ENCODE assay signal across 9 mouse cellular contexts in the genomic region with DNA sequence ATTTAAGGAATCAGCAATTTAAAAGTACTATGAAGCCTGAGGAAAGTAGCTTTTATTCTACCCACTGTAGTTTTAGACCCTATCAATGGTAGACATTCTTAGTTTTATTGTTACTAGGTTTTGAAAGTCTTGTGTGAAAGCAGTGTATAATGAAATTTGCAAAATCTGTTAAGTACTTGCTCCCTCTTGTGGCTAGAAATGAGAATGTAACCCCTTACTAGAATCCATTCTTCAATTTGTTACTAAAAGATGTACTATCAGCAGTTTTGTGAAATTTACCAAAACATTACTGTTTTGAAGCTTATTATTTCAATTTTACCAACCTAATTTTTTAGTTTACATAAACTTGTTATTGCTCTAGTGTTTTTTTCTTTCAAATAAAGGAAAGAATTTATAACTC. TPM values are rescaled to one million over a fixed set of nuclear protein-coding genes. Genes with fewer than 3 reads are reported as not detected.
A peak's percentile ranks its signal among the peaks of the same experiment; 100 is the strongest.
DNase-seq lines count a peak whose midpoint lies in the region; ATAC-seq and TF ChIP-seq lines count a peak whose summit lies in the region.
"Had no signal": no experiment of that assay in that cellular context is flagged by ENCODE, and none has a peak within 500 bp of the region (broad histone marks: within the 10 kb centered on the region; RNA-seq: fewer than 3 reads in every experiment).

No protein-coding gene starts in this region.

- no peak overlapping the region for H3K4me3 ChIP-seq in left cerebral cortex, adult 2 months
- no peak overlapping the region for H3K4me3 ChIP-seq in bone marrow, adult 2 months (replicated peaks; ENCODE audit: control insufficient read depth, low read depth, low read length)

- peak; percentile 82 for TF ChIP-seq CTCF in left cerebral cortex, adult 2 months (IDR thresholded peaks at IDR 0.05)
- 0 out of 2 replicates have a peak, but pooled peaks have one; percentile 5 for TF ChIP-seq CTCF in bone marrow, adult 2 months (IDR thresholded peaks at IDR 0.05; ENCODE audit: control insufficient read depth, insufficient read depth, low read length)

- no peak for TF ChIP-seq POLR2A in bone marrow, adult 2 months (IDR thresholded peaks at IDR 0.05; ENCODE audit: borderline replicate concordance, control insufficient read depth, low read depth, low read length)

- no peak overlapping the region for H3K27ac ChIP-seq in left cerebral cortex, adult 2 months
- H3K27ac ChIP-seq in bone marrow, adult 2 months (ENCODE audit: control insufficient read depth, insufficient read depth, low read depth, low read length, poor library complexity), result no peak overlapping the region

- intact Hi-C loops in left cerebral cortex, adult 2 months (cut with DNase I), result loop anchor here (2.0 to 5.0 kb wide), 2 partner anchors 126 to 199 kb away; no protein-coding TSS in a partner anchor

- no peaks in the 10 kb centered on the region for H3K4me1 ChIP-seq in bone marrow, adult 2 months (ENCODE audit: control insufficient read depth, insufficient read depth, low read length)

- ATAC-seq in megakaryocyte progenitor cell, adult 5-6 weeks (replicated peaks; ENCODE audit: poor library complexity), result peak; percentile 85

- peak; percentile 71 for DNase-seq in cerebellum, adult 9-10 months
- DNase-seq in cerebellum, postnatal 25 days, result no peak
- DNase-seq in left cerebral cortex, adult 2 months (ENCODE audit: extremely low spot score in 1 of 2, low spot score in 2 of 2), result no peak
- no peak for DNase-seq in left cerebral cortex, adult 18-20 months (ENCODE audit: low spot score in 2 of 2)
- no peak for DNase-seq in gastrocnemius, postnatal 4 days (ENCODE audit: low spot score in 2 of 2)
- no peak for DNase-seq in cerebellum, adult 11 months
- DNase-seq: right cerebral cortex, adult 18-20 months had no signal

RNA-seq across cellular contexts. Expression of a gene that starts 27.2 kb away (rescaled TPM):
- 10 to 100 TPM; 24.0 to 24.3 TPM for total RNA-seq in left cerebral cortex, adult 2 months (2021)
- 10 to 100 TPM; 24.6 to 25.8 TPM for total RNA-seq in left cerebral cortex, adult 18-20 months (2021)
- 11.9 and 22.5 TPM in 2 replicates for polyA plus RNA-seq in bone marrow, adult 2 months (2011; ENCODE audit: insufficient read depth, insufficient read length, low replicate concordance, missing spikeins)
- 42.8 and 47.9 TPM in 2 replicates for total RNA-seq in megakaryocyte progenitor cell, adult 5-6 weeks (2015)
- 41.4 and 54.7 TPM in 2 replicates for total RNA-seq in megakaryocyte progenitor cell, adult 5-6 weeks (2017)
- total RNA-seq in gastrocnemius, postnatal 4 days (2021), result 10 to 100 TPM; 26.7 to 26.8 TPM

RNA-seq across cellular contexts. Expression of a gene that starts 36.6 kb away (rescaled TPM):
- total RNA-seq in left cerebral cortex, adult 2 months (2021), result 1 to 10 TPM; 3.4 to 4.5 TPM
- total RNA-seq in left cerebral cortex, adult 18-20 months (2021), result 1 to 10 TPM; 2.6 to 3.2 TPM
- 24.8 and 35.9 TPM in 2 replicates for polyA plus RNA-seq in bone marrow, adult 2 months (2011; ENCODE audit: insufficient read depth, insufficient read length, low replicate concordance, missing spikeins)
- 27.6 and 28.8 TPM in 2 replicates for total RNA-seq in megakaryocyte progenitor cell, adult 5-6 weeks (2015)
- total RNA-seq in megakaryocyte progenitor cell, adult 5-6 weeks (2017), result 32.7 and 40.3 TPM in 2 replicates
- total RNA-seq in gastrocnemius, postnatal 4 days (2021), result 10 to 100 TPM; 32.2 to 37.4 TPM

Comparison
In these comparisons a context has a peak if more than half of its experiments do, and no peak if none do; other contexts are left out.
1. RNA of a gene that starts 36.6 kb away (total RNA-seq): 32.2 to 37.4 TPM in gastrocnemius, postnatal 4 days and 27.6 to 40.3 TPM in megakaryocyte progenitor cell, adult 5-6 weeks; 3.4 to 4.5 TPM in left cerebral cortex, adult 2 months and 2.6 to 3.2 TPM in left cerebral cortex, adult 18-20 months; every median in the first group is over 4 times any median in the second.